Mouse (Mus musculus) MEL (cell line): ENCODE measurements around the gene Apopt1. TPM values are rescaled to one million over a fixed set of nuclear protein-coding genes. Genes with fewer than 3 reads are reported as not detected.

Experiments
- DNase-seq: peaks from one replicate; pipeline ENCODE4 v3.0.0; 2011; ENCODE audit warnings: low read depth, low spot score
- H3K27ac ChIP-seq: 2 replicates; pipeline ENCODE4 v1.5.1; 2012; ENCODE audit warnings: low read depth, mild to moderate bottlenecking, control low read depth, low read length, moderate library complexity; ENCODE audit not compliant: control insufficient read depth
- H3K27me3 ChIP-seq, 2 experiments: fragments of 150-350 bp in 1 of 2; sonication (generic) in 1 of 2; 2 replicates each; pipeline ENCODE4 v1.6.1; 2012; ENCODE audit warnings: low read length in 2 of 2, mild to moderate bottlenecking in 2 of 2, improper control_type of control experiment in 1 of 2, moderate library complexity in 1 of 2; ENCODE audit not compliant: insufficient read depth in 2 of 2, control insufficient read depth in 1 of 2
- H3K36me3 ChIP-seq, 2 experiments: 2 replicates each; pipeline ENCODE4 v1.6.1; 2012 to 2014; ENCODE audit warnings: low read length in 2 of 2, improper control_type of control experiment in 1 of 2, inconsistent platforms in 1 of 2, mild to moderate bottlenecking in 1 of 2; ENCODE audit not compliant: insufficient read depth in 2 of 2, control insufficient read depth in 1 of 2
- H3K4me1 ChIP-seq, 2 experiments: fragments of 150-350 bp in 1 of 2; sonication (generic) in 1 of 2; 2 replicates each; pipeline ENCODE4 v1.6.1; 2012; ENCODE audit warnings: low read length in 2 of 2, improper control_type of control experiment in 1 of 2, mild to moderate bottlenecking in 1 of 2; ENCODE audit not compliant: insufficient read depth in 2 of 2, control insufficient read depth in 1 of 2
- H3K4me3 ChIP-seq, 2 experiments: fragments of 150-350 bp in 1 of 2; sonication (generic) in 1 of 2; 2 replicates each; pipeline ENCODE4 v1.5.1; 2012; ENCODE audit warnings: low read depth in 2 of 2, low read length in 2 of 2, mild to moderate bottlenecking in 2 of 2, moderate library complexity in 2 of 2, control low read depth in 1 of 2, improper control_type of control experiment in 1 of 2; ENCODE audit not compliant: control insufficient read depth in 1 of 2, insufficient read depth in 1 of 2
- H3K79me2 ChIP-seq: 2 replicates; pipeline ENCODE4 v1.6.1; 2012; ENCODE audit warnings: mild to moderate bottlenecking, low read length, moderate library complexity; ENCODE audit not compliant: control insufficient read depth, poor library complexity, insufficient read depth
- H3K9ac ChIP-seq: 2 replicates; pipeline ENCODE4 v1.6.1; 2012; ENCODE audit warnings: low read depth, mild to moderate bottlenecking, control low read depth, low read length, moderate library complexity; ENCODE audit not compliant: control insufficient read depth, poor library complexity, severe bottlenecking
- H3K9me3 ChIP-seq: fragments of 150-350 bp; sonication (generic); replicated peaks from 2 replicates; pipeline ENCODE4 v1.6.1; 2012; ENCODE audit warnings: mild to moderate bottlenecking, low read length, improper control_type of control experiment, moderate library complexity; ENCODE audit not compliant: insufficient read depth
- BHLHE40 ChIP-seq: IDR thresholded peaks from 2 replicates; pipeline ENCODE4 v1.6.1; 2012; ENCODE audit warnings: low read depth, mild to moderate bottlenecking, inconsistent platforms, low read length, improper control_type of control experiment, borderline replicate concordance
- ELF1 ChIP-seq: IDR thresholded peaks from 2 replicates; pipeline ENCODE4 v1.6.1; 2014; ENCODE audit warnings: low read depth, mild to moderate bottlenecking, inconsistent platforms, low read length, improper control_type of control experiment, moderate library complexity
- EP300 ChIP-seq, 2 experiments: IDR thresholded peaks; 2 replicates each; pipeline ENCODE4 v1.6.1; 2011; ENCODE audit warnings: improper control_type of control experiment in 2 of 2, low read length in 2 of 2, low read depth in 1 of 2, mild to moderate bottlenecking in 1 of 2
- ETS1 ChIP-seq: IDR thresholded peaks from 2 replicates; pipeline ENCODE4 v1.6.1; 2012; ENCODE audit warnings: low read depth, mild to moderate bottlenecking, inconsistent platforms, low read length, improper control_type of control experiment, moderate library complexity
- GABPA ChIP-seq: IDR thresholded peaks from 2 replicates; pipeline ENCODE4 v1.6.1; 2012; ENCODE audit warnings: low read depth, mild to moderate bottlenecking, inconsistent platforms, low read length, improper control_type of control experiment, moderate library complexity
- HCFC1 ChIP-seq: IDR thresholded peaks from 2 replicates; pipeline ENCODE4 v1.6.1; 2012; ENCODE audit warnings: low read depth, mild to moderate bottlenecking, inconsistent platforms, low read length, improper control_type of control experiment, moderate library complexity
- JUND ChIP-seq: IDR thresholded peaks from 2 replicates; pipeline ENCODE4 v1.6.1; 2011; ENCODE audit warnings: low read depth, mild to moderate bottlenecking, improper control_type of control experiment, low read length
- KAT2A ChIP-seq: conservative IDR thresholded peaks from 2 replicates; pipeline ENCODE4 v1.6.1; 2012; ENCODE audit warnings: low read depth, low read length, improper control_type of control experiment, inconsistent platforms
- MAFK ChIP-seq: IDR thresholded peaks from 2 replicates; pipeline ENCODE4 v1.6.1; 2011; ENCODE audit warnings: low read depth, mild to moderate bottlenecking, low read length, improper control_type of control experiment, borderline replicate concordance
- MAX ChIP-seq: IDR thresholded peaks from 2 replicates; pipeline ENCODE4 v1.6.1; 2011; ENCODE audit warnings: low read length, improper control_type of control experiment
- MAZ ChIP-seq: IDR thresholded peaks from 2 replicates; pipeline ENCODE4 v1.6.1; 2012; ENCODE audit warnings: low read depth, mild to moderate bottlenecking, inconsistent platforms, low read length, improper control_type of control experiment
- MEF2A ChIP-seq: IDR thresholded peaks from 2 replicates; pipeline ENCODE4 v1.6.1; 2014; ENCODE audit warnings: low read depth, mild to moderate bottlenecking, inconsistent platforms, low read length, improper control_type of control experiment; ENCODE audit not compliant: poor library complexity, insufficient replicate concordance, severe bottlenecking; ENCODE audit errors: extremely low read depth
- MXI1 ChIP-seq: IDR thresholded peaks from 2 replicates; pipeline ENCODE4 v1.6.1; 2011; ENCODE audit warnings: mild to moderate bottlenecking, low read depth, low read length, improper control_type of control experiment
- MYB ChIP-seq: IDR thresholded peaks from 2 replicates; pipeline ENCODE4 v1.6.1; 2011; ENCODE audit warnings: mild to moderate bottlenecking, low read depth, low read length, improper control_type of control experiment
- MYC ChIP-seq: IDR thresholded peaks from 2 replicates; pipeline ENCODE4 v1.6.1; 2011; ENCODE audit warnings: low read depth, mild to moderate bottlenecking, low read length, improper control_type of control experiment, moderate library complexity
- NELFE ChIP-seq: IDR thresholded peaks from 2 replicates; pipeline ENCODE4 v1.6.1; 2011; ENCODE audit warnings: low read depth, low read length, improper control_type of control experiment
- NRF1 ChIP-seq: IDR thresholded peaks from 2 replicates; pipeline ENCODE4 v1.6.1; 2014; ENCODE audit warnings: low read depth, mild to moderate bottlenecking, inconsistent platforms, low read length, improper control_type of control experiment, moderate library complexity; ENCODE audit not compliant: poor library complexity, insufficient read depth, severe bottlenecking
- POLR2A ChIP-seq, 2 experiments: IDR thresholded peaks; 2 replicates each; pipeline ENCODE4 v1.6.1; 2011 to 2012; ENCODE audit warnings: low read length in 2 of 2, mild to moderate bottlenecking in 2 of 2, control low read depth in 1 of 2, improper control_type of control experiment in 1 of 2, low read depth in 1 of 2, moderate library complexity in 1 of 2; ENCODE audit not compliant: control insufficient read depth in 1 of 2, insufficient read depth in 1 of 2, poor library complexity in 1 of 2
- POLR2AphosphoS2 ChIP-seq: IDR thresholded peaks from 2 replicates; pipeline ENCODE4 v1.6.1; 2011; ENCODE audit warnings: low read length, improper control_type of control experiment
- POLR2AphosphoS5 ChIP-seq: IDR thresholded peaks from 2 replicates; pipeline ENCODE4 v1.6.1; 2012; ENCODE audit warnings: low read depth, borderline replicate concordance, mild to moderate bottlenecking, inconsistent platforms, low read length, moderate library complexity, mixed read lengths
- RCOR1 ChIP-seq: IDR thresholded peaks from 2 replicates; pipeline ENCODE4 v1.6.1; 2012; ENCODE audit warnings: low read depth, mild to moderate bottlenecking, inconsistent platforms, low read length, improper control_type of control experiment
- SIN3A ChIP-seq: IDR thresholded peaks from 2 replicates; pipeline ENCODE4 v1.6.1; 2012; ENCODE audit warnings: low read length, improper control_type of control experiment, inconsistent platforms
- TBP ChIP-seq: IDR thresholded peaks from 2 replicates; pipeline ENCODE4 v1.8.0; 2011; ENCODE audit warnings: low read depth, low read length, improper control_type of control experiment
- TCF12 ChIP-seq: IDR thresholded peaks from 2 replicates; pipeline ENCODE4 v1.6.1; 2014; ENCODE audit warnings: low read depth, mild to moderate bottlenecking, inconsistent platforms, low read length, improper control_type of control experiment, moderate library complexity
- UBTF ChIP-seq: IDR thresholded peaks from 2 replicates; pipeline ENCODE4 v1.6.1; 2012; ENCODE audit warnings: low read depth, mild to moderate bottlenecking, inconsistent platforms, low read length, improper control_type of control experiment, moderate library complexity, borderline replicate concordance; ENCODE audit not compliant: insufficient read depth
- USF1 ChIP-seq: IDR thresholded peaks from 2 replicates; pipeline ENCODE4 v1.6.1; 2014; ENCODE audit warnings: low read depth, mild to moderate bottlenecking, inconsistent platforms, low read length, improper control_type of control experiment, moderate library complexity
- USF2 ChIP-seq, 2 experiments: IDR thresholded peaks; 2 replicates each; pipeline ENCODE4 v1.6.1; 2011 to 2012; ENCODE audit warnings: improper control_type of control experiment in 2 of 2, low read length in 2 of 2, borderline replicate concordance in 1 of 2, inconsistent platforms in 1 of 2, low read depth in 1 of 2, mild to moderate bottlenecking in 1 of 2; ENCODE audit not compliant: insufficient read depth in 1 of 2
- ZC3H11A ChIP-seq: IDR thresholded peaks from 2 replicates; pipeline ENCODE4 v1.6.1; 2012; ENCODE audit warnings: low read depth, mild to moderate bottlenecking, inconsistent platforms, low read length, improper control_type of control experiment
- ZKSCAN1 ChIP-seq: IDR thresholded peaks from 2 replicates; pipeline ENCODE4 v1.6.1; 2012; ENCODE audit warnings: low read depth, mild to moderate bottlenecking, inconsistent platforms, low read length, improper control_type of control experiment, moderate library complexity
- ZMIZ1 ChIP-seq: IDR thresholded peaks from 2 replicates; pipeline ENCODE4 v1.6.1; 2012; ENCODE audit warnings: low read depth, mild to moderate bottlenecking, inconsistent platforms, low read length, improper control_type of control experiment, moderate library complexity
- ZNF384 ChIP-seq: IDR thresholded peaks from 2 replicates; pipeline ENCODE4 v1.6.1; 2012; ENCODE audit warnings: low read depth, mild to moderate bottlenecking, inconsistent platforms, low read length, improper control_type of control experiment
- polyA plus RNA-seq, 2 experiments: library from polyadenylated mRNA; stranded (reverse) in 1 of 2; unstranded in 1 of 2; fragments of >175 nt in 1 of 2; fragments of >200 nt in 1 of 2; gene quantifications; 2 replicates each; pipeline versions ENCODE4 v1.2.1 to v1.2.4; 2012; ENCODE audit warnings: low replicate concordance in 2 of 2, low read depth in 1 of 2; ENCODE audit not compliant: insufficient read length in 2 of 2, insufficient read depth in 1 of 2, missing spikeins in 1 of 2
- total RNA-seq: library from RNA; depleted of rRNA; stranded (reverse); fragments of 300-350 nt; gene quantifications from 2 replicates; pipeline ENCODE4 v1.2.3, GENCODE M21; 2012; rRNA removed

The Apopt1 gene
- total RNA-seq = 19.3 and 25.7 TPM in 2 replicates
- polyA plus RNA-seq = 10 to 100 TPM in 1 of 2 experiments, not detected in 1; 46.5 TPM

DNA sequence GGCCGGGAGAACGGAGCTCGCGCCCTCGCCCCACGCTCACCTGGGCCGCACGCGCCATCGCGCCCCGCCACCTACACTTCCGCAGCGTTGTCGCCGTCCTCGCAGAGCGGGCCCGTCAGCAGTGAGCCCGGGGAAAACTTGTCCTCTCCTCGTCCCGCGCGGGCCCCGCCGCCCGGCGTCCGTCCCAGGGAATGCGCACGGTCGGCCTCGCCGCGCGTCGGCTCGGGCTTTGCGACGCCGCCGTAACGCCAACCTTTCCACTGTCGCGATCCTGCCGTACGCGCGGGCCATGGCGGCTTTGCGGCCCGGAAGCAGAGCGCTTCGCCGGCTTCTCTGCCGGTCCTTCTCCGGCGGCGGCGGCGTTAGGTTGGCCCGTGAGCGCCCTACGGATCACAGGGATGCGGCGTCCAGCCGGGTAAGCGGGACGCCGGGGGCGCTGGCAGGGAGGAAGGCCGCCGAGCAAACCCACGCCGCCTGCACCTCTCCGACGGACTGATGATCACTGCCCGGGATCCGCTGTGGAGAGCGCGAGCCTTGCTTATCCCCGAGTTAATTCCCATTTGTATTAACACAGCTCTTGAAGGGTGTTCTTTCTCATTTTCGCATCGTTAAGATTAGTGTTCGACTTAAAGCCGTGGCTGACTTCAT lies at the start of gene Apopt1, which contains the start of gene Bag5:
Gene Apopt1 (plus strand): TSS at position 258 of the 648 bp plus-strand sequence.
Gene Bag5 (minus strand): TSS at position 254 of the 648 bp plus-strand sequence.
- Histone ChIP-seq H3K27ac (peak within 1 kb of the TSS; percentile 63), H3K36me3 (peaks cover 5 to 12% of the 10 kb centered on the region in 2 experiments), H3K27me3 (no peaks in the 10 kb centered on the region), H3K9ac (peak within 1 kb of the TSS; percentile 97), H3K4me1 (peaks cover 0 to 13% of the 10 kb centered on the region in 2 experiments; a peak in 3 of 4 replicates), H3K4me3 (peak within 1 kb of the TSS; percentile 87 to 99), H3K79me2 (peaks cover 39% of the 10 kb centered on the region), H3K9me3 (no peaks in the 10 kb centered on the region)
- TF ChIP-seq POLR2AphosphoS5 (no peak), UBTF (0 out of 2 replicates have a peak, but pooled peaks have one; percentile 65), RCOR1 (0 out of 2 replicates have a peak, but pooled peaks have one; percentile 31), SIN3A (peak; percentile 98), MXI1 (peak; percentile 89), ZKSCAN1 (no peak), BHLHE40 (peak; percentile 31; the same call in 1 of the 2 replicates), USF1 (peak; percentile 23; the same call in 1 of the 2 replicates), POLR2AphosphoS2 (peak; percentile 83), NRF1 (peak; percentile 55; the same call in 1 of the 2 replicates), JUND (no peak), MAFK (0 out of 2 replicates have a peak, but pooled peaks have one; percentile 10), EP300 (IDR thresholded peaks at IDR 0.05; ENCODE audit: low read depth in 1 of 2, low read length in 2 of 2) (no peak), USF2 (IDR thresholded peaks at IDR 0.05; ENCODE audit: borderline replicate concordance in 1 of 2, insufficient read depth in 1 of 2, low read depth in 1 of 2, low read length in 2 of 2) (no peak), ZC3H11A (no peak; the same call in 1 of the 2 replicates), ELF1 (peak; percentile 93), ZMIZ1 (peak; percentile 58; the same call in 1 of the 2 replicates), ETS1 (peak; percentile 51; the same call in 1 of the 2 replicates), POLR2A (IDR thresholded peaks at IDR 0.05; ENCODE audit: control insufficient read depth in 1 of 2, insufficient read depth in 1 of 2, low read depth in 1 of 2, low read length in 2 of 2, poor library complexity in 1 of 2) (peak; percentile 83 to 97), MYC (0 out of 2 replicates have a peak, but pooled peaks have one; percentile 0), TBP (peak; percentile 37; the same call in 1 of the 2 replicates), KAT2A (peak; percentile 92), ZNF384 (no peak), MAX (peak; percentile 68), MYB (no peak), GABPA (no peak; the same call in 1 of the 2 replicates), TCF12 (peak; percentile 98), NELFE (peak; percentile 89), HCFC1 (peak; percentile 95), MAZ (peak; percentile 53; the same call in 1 of the 2 replicates), MEF2A (0 out of 2 replicates have a peak, but pooled peaks have one; percentile 14)
- DNase-seq = peak; percentile 91
